Mouse (Mus musculus) intestine, embryonic 16.5 days (tissue): ENCODE measurements around the gene Grb10. TPM values are rescaled to one million over a fixed set of nuclear protein-coding genes. Genes with fewer than 3 reads are reported as not detected.
A peak's percentile ranks its signal among the peaks of the same experiment; 100 is the strongest.

Experiments
- ATAC-seq: fragments of 200-750 bp; cut with Nextera tagmentation; 2 replicates; pipeline ENCODE4 v1.8.0; 2017; ENCODE audit warnings: moderate TSS enrichment, moderate library complexity
- H3K27ac ChIP-seq: fragments of 300-500 bp; sonication (generic); 2 replicates; pipeline ENCODE4 v1.5.1; 2014; ENCODE audit warnings: mild to moderate bottlenecking, low read length
- H3K27me3 ChIP-seq: fragments of 300-500 bp; sonication (generic); replicated peaks from 2 replicates; pipeline ENCODE4 v1.6.1; 2014; ENCODE audit warnings: low read length, control low read depth, mixed read lengths; ENCODE audit not compliant: control insufficient read depth, insufficient read depth
- H3K36me3 ChIP-seq: fragments of 300-500 bp; sonication (generic); 2 replicates; pipeline ENCODE4 v1.6.1; 2014; ENCODE audit warnings: low read length, control low read depth; ENCODE audit not compliant: control insufficient read depth, insufficient read depth
- H3K4me1 ChIP-seq: fragments of 300-500 bp; sonication (generic); 2 replicates; pipeline ENCODE4 v1.6.1; 2014; ENCODE audit warnings: low read length, control low read depth, mixed read lengths; ENCODE audit not compliant: control insufficient read depth, insufficient read depth
- H3K4me2 ChIP-seq: fragments of 300-500 bp; sonication (generic); 2 replicates; pipeline ENCODE4 v1.6.1; 2014; ENCODE audit warnings: low read depth, low read length, control low read depth
- H3K4me3 ChIP-seq: fragments of 300-500 bp; sonication (generic); 2 replicates; pipeline ENCODE4 v1.5.1; 2014; ENCODE audit warnings: mild to moderate bottlenecking, low read length
- H3K9ac ChIP-seq: fragments of 300-500 bp; sonication (generic); 2 replicates; pipeline ENCODE4 v1.6.1; 2014; ENCODE audit warnings: low read depth, low read length
- H3K9me3 ChIP-seq: fragments of 300-500 bp; sonication (generic); 2 replicates; pipeline ENCODE4 v1.6.1; 2016; ENCODE audit warnings: low read length, control low read depth; ENCODE audit not compliant: control insufficient read depth
- WGBS: fragments of 180-500 bp; shearing (Covaris S2); extraction: QIAGEN DNeasy Blood & Tissue Kit; methylation state at CpG from one replicate; pipeline ENCODE4 v1.1.7; 2014; 5-methylcytosine and 5-hydroxymethylcytosine counted together
- polyA plus RNA-seq: library from polyadenylated mRNA; unstranded; fragments of >200 nt; fragmentation: Nextera tagmentation; extraction: Ambion mirVana; gene quantifications from 2 replicates; pipeline ENCODE4 v1.2.1, GENCODE M21; 2015

Grb10 gene
- polyA plus RNA-seq, 1 experiment from 2014 or later = 238 TPM

GRCm38 (mm10) chr11:12035916-12036910, 2.3 kb downstream of the Grb10 start:
- 3% methylated on average over 47 of the region's 65 CpGs for WGBS
- no peak for ATAC-seq

GRCm38 (mm10) chr11:12035324-12035723, 3.2 kb downstream of the Grb10 start:
- Histone ChIP-seq H3K4me2 (peak overlapping the region; percentile 54), H3K4me3 (peak overlapping the region; percentile 65), H3K27ac (peak overlapping the region; percentile 35), H3K4me1 (peaks cover 4% of the 10 kb centered on the region; the same call in 1 of the 2 replicates), H3K36me3 (no peaks in the 10 kb centered on the region), H3K9me3 (no peaks in the 10 kb centered on the region), H3K9ac (peak overlapping the region; percentile 85), H3K27me3 (peaks cover 44% of the 10 kb centered on the region)
- WGBS = 5% methylated on average over 12 of the region's 12 CpGs
- ATAC-seq = no peak

More at GRCm38 (mm10) chr11:12035916-12036910, 2.3 kb downstream of the Grb10 start:
- Histone ChIP-seq H3K4me1 (peaks cover 4% of the 10 kb centered on the region; the same call in 1 of the 2 replicates), H3K4me2 (peak overlapping the region; percentile 50), H3K9ac (peak overlapping the region; percentile 85), H3K4me3 (peak overlapping the region; percentile 65), H3K36me3 (no peaks in the 10 kb centered on the region), H3K27ac (peak overlapping the region; percentile 84), H3K27me3 (peaks cover 49% of the 10 kb centered on the region), H3K9me3 (no peaks in the 10 kb centered on the region)

- H3K9ac ChIP-seq = peak overlapping the region; percentile 85
- WGBS = 39% methylated on average over 4 of the region's 4 CpGs
- H3K27me3 ChIP-seq = peaks cover 42% of the 10 kb centered on the region
- H3K4me2 ChIP-seq = peak overlapping the region; percentile 54
- H3K4me3 ChIP-seq = peak overlapping the region; percentile 65
- no peak for ATAC-seq
- H3K9me3 ChIP-seq = no peaks in the 10 kb centered on the region
- H3K4me1 ChIP-seq = peaks cover 4% of the 10 kb centered on the region; the same call in 1 of the 2 replicates
- H3K36me3 ChIP-seq = no peaks in the 10 kb centered on the region
- H3K27ac ChIP-seq = peak overlapping the region; percentile 50; the same call in 1 of the 2 replicates
Measured at GRCm38 (mm10) chr11:12034781-12035180, 3.7 kb downstream of the Grb10 start.

- Histone ChIP-seq H3K4me3 (peak overlapping the region; percentile 65), H3K4me1 (peaks cover 4% of the 10 kb centered on the region; the same call in 1 of the 2 replicates), H3K36me3 (0 out of 2 replicates have a peak, but pooled peaks cover under 1% of the 10 kb centered on the region), H3K4me2 (peak overlapping the region; percentile 54; the same call in 1 of the 2 replicates), H3K27ac (peak overlapping the region; percentile 50; the same call in 1 of the 2 replicates), H3K9me3 (no peaks in the 10 kb centered on the region), H3K27me3 (peaks cover 39% of the 10 kb centered on the region), H3K9ac (peak overlapping the region; percentile 85; the same call in 1 of the 2 replicates)
- WGBS = 37% methylated on average over 5 of the region's 5 CpGs
- no peak for ATAC-seq
Measured at GRCm38 (mm10) chr11:12034371-12034770, 4.1 kb downstream of the Grb10 start.

GRCm38 (mm10) chr11:12032831-12033230, 5.7 kb downstream of the Grb10 start:
- peak overlapping the region; percentile 42 for H3K4me2 ChIP-seq
- no peaks in the 10 kb centered on the region for H3K4me1 ChIP-seq
- 19% methylated on average over 5 of the region's 5 CpGs for WGBS
- H3K36me3 ChIP-seq = peaks cover 11% of the 10 kb centered on the region
- peaks cover 4% of the 10 kb centered on the region; the same call in 1 of the 2 replicates for H3K9me3 ChIP-seq
- ATAC-seq = no peak
- H3K9ac ChIP-seq = no peak overlapping the region; the same call in 1 of the 2 replicates
- peak overlapping the region; percentile 38; the same call in 1 of the 2 replicates for H3K27ac ChIP-seq
- peak overlapping the region; percentile 11 for H3K4me3 ChIP-seq
- peaks cover 47% of the 10 kb centered on the region for H3K27me3 ChIP-seq

- Histone ChIP-seq H3K27me3 (peaks cover 51% of the 10 kb centered on the region), H3K36me3 (peaks cover 37% of the 10 kb centered on the region), H3K9ac (no peak overlapping the region), H3K4me2 (peak overlapping the region; percentile 43), H3K4me1 (no peaks in the 10 kb centered on the region), H3K4me3 (no peak overlapping the region; the same call in 1 of the 2 replicates), H3K27ac (no peak overlapping the region), H3K9me3 (peaks cover 34% of the 10 kb centered on the region)
- 50% methylated on average over 17 of the region's 17 CpGs for WGBS
- ATAC-seq = no peak
Measured at GRCm38 (mm10) chr11:12026638-12027037, 11.8 kb downstream of the Grb10 start.

- ATAC-seq = peak; percentile 94
- Histone ChIP-seq H3K4me3 (peak overlapping the region; percentile 28), H3K4me1 (no peaks in the 10 kb centered on the region), H3K9me3 (peaks cover 34% of the 10 kb centered on the region), H3K27me3 (peaks cover 54% of the 10 kb centered on the region), H3K36me3 (peaks cover 40% of the 10 kb centered on the region), H3K4me2 (peak overlapping the region; percentile 43), H3K9ac (no peak overlapping the region), H3K27ac (no peak overlapping the region)
- WGBS = 56% methylated on average over 108 of the region's 108 CpGs
Measured at GRCm38 (mm10) chr11:12025756-12026593, 12.5 kb downstream of the Grb10 start.

- Histone ChIP-seq H3K9ac (no peak overlapping the region), H3K9me3 (peaks cover 34% of the 10 kb centered on the region), H3K4me3 (no peak overlapping the region), H3K36me3 (peaks cover 40% of the 10 kb centered on the region), H3K27me3 (peaks cover 56% of the 10 kb centered on the region), H3K4me2 (no peak overlapping the region), H3K27ac (no peak overlapping the region), H3K4me1 (no peaks in the 10 kb centered on the region)
- peak; percentile 76 for ATAC-seq
- 55% methylated on average over 32 of the region's 32 CpGs for WGBS
Measured at GRCm38 (mm10) chr11:12025392-12025755, 13.1 kb downstream of the Grb10 start.
